Mouse (Mus musculus) liver, postnatal 0 days (tissue): ENCODE measurements at regions not wholly inside any gene's neighbourhood (a gene's known extent, or its start where the extent isn't known, plus 50 kb on each side); places are given as distances from the start of the nearest gene placed in this dataset.

Source experiments
- CTCF ChIP-seq: sonication (generic); IDR thresholded peaks from 2 replicates; pipeline ENCODE4 v1.5.1; 2016; ENCODE audit warnings: antibody characterized with exemption, low read depth
- EP300 ChIP-seq: IDR thresholded peaks from 2 replicates; pipeline ENCODE4 v1.6.1; 2016; ENCODE audit warnings: antibody characterized with exemption, low read depth, mild to moderate bottlenecking

GRCm38 (mm10) chr16:68666972-68667538 is 1046.3 kb upstream of the Cadm2 start:
- TF ChIP-seq CTCF: no peak
- TF ChIP-seq EP300: no peak
